Mouse (Mus musculus) heart, embryonic 14.5 days (tissue): ENCODE results near the gene Gfpt1. TPM values are rescaled to one million over a fixed set of nuclear protein-coding genes. Genes with fewer than 3 reads are reported as not detected.
"Not testable (repeated sequence)": the region's sequence is repeated elsewhere in the genome, so short reads cannot be mapped to it uniquely, and the experiment has no call there.

Experiments used
- ATAC-seq: fragments of 200-750 bp; cut with Nextera tagmentation; 2 replicates; pipeline ENCODE4 v1.8.0; 2017; ENCODE audit warnings: low read depth, moderate TSS enrichment; ENCODE audit not compliant: insufficient number of reproducible peaks, insufficient read depth, low FRiP score
- H3K27ac ChIP-seq, 2 experiments: fragments of 200-500 bp in 1 of 2; fragments of 300-500 bp in 1 of 2; sonication (generic) in 1 of 2; replicated peaks in 1 of 2; 2 replicates each; pipeline ENCODE4 v1.5.1; 2012 to 2014; ENCODE audit warnings: low read depth in 2 of 2, low read length in 2 of 2, control low read depth in 1 of 2, mild to moderate bottlenecking in 1 of 2, mixed read lengths in 1 of 2; ENCODE audit not compliant: control insufficient read depth in 1 of 2, insufficient read depth in 1 of 2
- H3K27me3 ChIP-seq: fragments of 300-500 bp; sonication (generic); 2 replicates; pipeline ENCODE4 v1.6.1; 2014; ENCODE audit warnings: mild to moderate bottlenecking, low read length, control low read depth; ENCODE audit not compliant: control insufficient read depth, insufficient read depth
- H3K36me3 ChIP-seq: fragments of 300-500 bp; sonication (generic); 2 replicates; pipeline ENCODE4 v1.6.1; 2014; ENCODE audit warnings: mild to moderate bottlenecking, control low read depth, low read length, mixed read lengths; ENCODE audit not compliant: control insufficient read depth, insufficient read depth
- H3K4me1 ChIP-seq, 2 experiments: fragments of 200-500 bp in 1 of 2; fragments of 300-500 bp in 1 of 2; sonication (generic) in 1 of 2; 2 replicates each; pipeline ENCODE4 v1.6.1; 2012 to 2014; ENCODE audit warnings: low read length in 2 of 2, control low read depth in 1 of 2, mixed read lengths in 1 of 2; ENCODE audit not compliant: control insufficient read depth in 2 of 2, insufficient read depth in 2 of 2
- H3K4me2 ChIP-seq: fragments of 300-500 bp; sonication (generic); 2 replicates; pipeline ENCODE4 v1.6.1; 2014; ENCODE audit warnings: mild to moderate bottlenecking, low read length
- H3K4me3 ChIP-seq, 2 experiments: fragments of 200-500 bp in 1 of 2; fragments of 300-500 bp in 1 of 2; sonication (generic) in 1 of 2; 2 replicates each; pipeline ENCODE4 v1.5.1; 2012 to 2014; ENCODE audit warnings: low read length in 2 of 2, mild to moderate bottlenecking in 2 of 2, control low read depth in 1 of 2, low read depth in 1 of 2, moderate library complexity in 1 of 2; ENCODE audit not compliant: control insufficient read depth in 1 of 2, insufficient read depth in 1 of 2
- H3K9ac ChIP-seq: fragments of 300-500 bp; sonication (generic); 2 replicates; pipeline ENCODE4 v1.6.1; 2014; ENCODE audit warnings: mild to moderate bottlenecking, low read length
- H3K9me3 ChIP-seq: fragments of 300-500 bp; sonication (generic); 2 replicates; pipeline ENCODE4 v1.6.1; 2016; ENCODE audit warnings: low read length, control low read depth; ENCODE audit not compliant: control insufficient read depth
- WGBS: fragments of 180-500 bp; shearing (Covaris S2); extraction: QIAGEN DNeasy Blood & Tissue Kit; methylation state at CpG from one replicate; pipeline ENCODE4 v1.1.7; 2014; 5-methylcytosine and 5-hydroxymethylcytosine counted together
- polyA plus RNA-seq: library from polyadenylated mRNA; unstranded; fragments of >200 nt; fragmentation: Nextera tagmentation; extraction: Ambion mirVana; gene quantifications from 2 replicates; pipeline ENCODE4 v1.2.1, GENCODE M21; 2014

Gfpt1 gene
- polyA plus RNA-seq, 1 experiment from 2014 or later = 12.3 TPM

- WGBS = 38% methylated on average over 6 of the region's 6 CpGs
- Histone ChIP-seq H3K27ac (no peak overlapping the region), H3K4me1 (peaks cover 0 to 2% of the 10 kb centered on the region in 2 experiments; a peak in 1 of 4 replicates), H3K27me3 (no peaks in the 10 kb centered on the region), H3K4me3 (no peak overlapping the region), H3K4me2 (no peak overlapping the region), H3K36me3 (peaks cover 97% of the 10 kb centered on the region), H3K9me3 (no peaks in the 10 kb centered on the region), H3K9ac (no peak overlapping the region)
- ATAC-seq = no peak
These were observed 42.4 kb downstream of the Gfpt1 start for GRCm38 (mm10) chr6:87085026-87085425.

- no peak overlapping the region for H3K27ac ChIP-seq
- no peak overlapping the region for H3K9ac ChIP-seq
- no peak overlapping the region for H3K4me2 ChIP-seq
- 90% methylated on average over 5 of the region's 5 CpGs for WGBS
- H3K4me1 ChIP-seq = peaks cover 2 to 4% of the 10 kb centered on the region in 2 experiments; a peak in 1 of 4 replicates
- no peak for ATAC-seq
- no peaks in the 10 kb centered on the region for H3K9me3 ChIP-seq
- H3K27me3 ChIP-seq = no peaks in the 10 kb centered on the region
- H3K4me3 ChIP-seq = no peak overlapping the region
- H3K36me3 ChIP-seq = peaks cover 76% of the 10 kb centered on the region
These were observed 45.7 kb downstream of the Gfpt1 start for GRCm38 (mm10) chr6:87088356-87088755.

- 91% methylated on average over 3 of the region's 3 CpGs for WGBS
- Histone ChIP-seq H3K27me3 (no peaks in the 10 kb centered on the region), H3K36me3 (peaks cover 51% of the 10 kb centered on the region), H3K27ac (no peak overlapping the region), H3K9me3 (no peaks in the 10 kb centered on the region), H3K4me2 (no peak overlapping the region), H3K4me1 (peaks cover 2 to 4% of the 10 kb centered on the region in 2 experiments; a peak in 1 of 4 replicates), H3K4me3 (no peak overlapping the region), H3K9ac (no peak overlapping the region)
- ATAC-seq = no peak
These were observed 48.2 kb downstream of the Gfpt1 start for GRCm38 (mm10) chr6:87090877-87091276.

GRCm38 (mm10) chr6:87092476-87092875 lies 49.8 kb downstream of the Gfpt1 start:
- H3K4me1 ChIP-seq = peaks cover 2 to 4% of the 10 kb centered on the region in 2 experiments; a peak in 1 of 4 replicates
- 59% methylated on average over 5 of the region's 5 CpGs for whole genome bisulfite sequencing
- H3K27ac ChIP-seq = no peak overlapping the region
- no peak overlapping the region for H3K4me3 ChIP-seq
- ATAC-seq = no peak
- H3K9ac ChIP-seq = no peak overlapping the region
- peaks cover 35% of the 10 kb centered on the region for H3K36me3 ChIP-seq
- no peak overlapping the region for H3K4me2 ChIP-seq
- H3K27me3 ChIP-seq = no peaks in the 10 kb centered on the region
- no peaks in the 10 kb centered on the region for H3K9me3 ChIP-seq

GRCm38 (mm10) chr6:87093631-87094030 lies 51.0 kb downstream of the Gfpt1 start:
- ATAC-seq, H3K27me3 ChIP-seq, H3K4me3 ChIP-seq, H3K4me2 ChIP-seq, H3K9ac ChIP-seq, H3K4me1 ChIP-seq, H3K9me3 ChIP-seq, H3K27ac ChIP-seq: not testable (repeated sequence)
- WGBS = 86% methylated on average over 8 of the region's 8 CpGs
- peaks cover 24% of the 10 kb centered on the region for H3K36me3 ChIP-seq

GRCm38 (mm10) chr6:87099261-87099660 lies 56.6 kb downstream of the Gfpt1 start:
- peaks cover 15 to 19% of the 10 kb centered on the region in 2 experiments for H3K4me1 ChIP-seq
- no peak overlapping the region; a peak in 1 of 4 replicates for H3K27ac ChIP-seq
- no peak overlapping the region for H3K4me3 ChIP-seq
- no peak overlapping the region for H3K4me2 ChIP-seq
- H3K27me3 ChIP-seq = no peaks in the 10 kb centered on the region
- H3K9me3 ChIP-seq = no peaks in the 10 kb centered on the region
- ATAC-seq = no peak
- no peaks in the 10 kb centered on the region for H3K36me3 ChIP-seq
- no peak overlapping the region for H3K9ac ChIP-seq
- WGBS = 52% methylated on average over 3 of the region's 3 CpGs

GRCm38 (mm10) chr6:87099671-87100296 lies 57.1 kb downstream of the Gfpt1 start:
- 38% methylated on average over 7 of the region's 7 CpGs for WGBS
- no peak overlapping the region for H3K9ac ChIP-seq
- no peak overlapping the region for H3K4me2 ChIP-seq
- no peaks in the 10 kb centered on the region for H3K9me3 ChIP-seq
- H3K36me3 ChIP-seq = no peaks in the 10 kb centered on the region
- H3K27me3 ChIP-seq = no peaks in the 10 kb centered on the region
- H3K4me1 ChIP-seq = peaks cover 15 to 19% of the 10 kb centered on the region in 2 experiments
- H3K27ac ChIP-seq = peak overlapping the region in 1 of 2 experiments; percentile 15; a peak in 1 of 4 replicates
- H3K4me3 ChIP-seq = no peak overlapping the region
- no peak for ATAC-seq
